Mouse (Mus musculus) CH12F3 (cell line): ENCODE results near the gene Rnf224.
"Not testable (repeated sequence)": the region's sequence is repeated elsewhere in the genome, so short reads cannot be mapped to it uniquely, and the experiment has no call there.

Experiments
- in situ Hi-C: fragments of 300-500 bp; cut with MboI; formaldehyde crosslinking; loops from 2 replicates; pipeline ENCODE4 v1.14.3; 2020; ENCODE audit warnings: low sequenced_read_pairs

The Rnf224 gene

DNA sequence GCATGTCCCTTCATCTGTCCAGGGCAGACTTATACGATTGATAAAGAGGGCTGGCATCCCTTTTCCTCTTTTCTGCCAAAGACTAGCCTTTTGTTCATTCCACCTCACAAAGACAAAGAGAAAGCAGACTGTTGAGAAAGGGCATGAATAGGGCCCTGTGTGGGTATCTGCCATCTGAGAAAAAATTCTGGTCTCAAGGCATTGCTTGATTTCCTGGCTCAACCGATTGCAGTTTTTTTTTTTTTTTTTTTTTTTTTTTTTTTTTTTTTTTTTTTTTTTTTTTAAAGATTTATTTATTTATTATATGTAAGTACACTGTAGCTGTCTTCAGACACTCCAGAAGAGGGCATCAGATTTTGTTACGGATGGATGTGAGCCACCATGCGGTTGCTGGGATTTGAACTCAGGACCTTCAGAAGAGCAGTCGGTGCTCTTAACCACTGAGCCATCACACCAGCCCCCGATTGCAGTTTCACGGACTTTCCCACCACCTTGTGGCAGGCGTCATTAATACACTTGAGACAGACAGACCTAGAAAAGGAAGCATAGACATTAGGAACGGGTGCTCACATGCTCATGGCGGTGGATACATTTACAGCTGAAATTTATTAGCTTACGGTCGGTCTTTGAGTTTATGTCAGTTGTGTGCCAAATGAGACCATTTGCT, 20.0 kb upstream of the Rnf224 start:
- in situ Hi-C loops = not testable (repeated sequence)

DNA sequence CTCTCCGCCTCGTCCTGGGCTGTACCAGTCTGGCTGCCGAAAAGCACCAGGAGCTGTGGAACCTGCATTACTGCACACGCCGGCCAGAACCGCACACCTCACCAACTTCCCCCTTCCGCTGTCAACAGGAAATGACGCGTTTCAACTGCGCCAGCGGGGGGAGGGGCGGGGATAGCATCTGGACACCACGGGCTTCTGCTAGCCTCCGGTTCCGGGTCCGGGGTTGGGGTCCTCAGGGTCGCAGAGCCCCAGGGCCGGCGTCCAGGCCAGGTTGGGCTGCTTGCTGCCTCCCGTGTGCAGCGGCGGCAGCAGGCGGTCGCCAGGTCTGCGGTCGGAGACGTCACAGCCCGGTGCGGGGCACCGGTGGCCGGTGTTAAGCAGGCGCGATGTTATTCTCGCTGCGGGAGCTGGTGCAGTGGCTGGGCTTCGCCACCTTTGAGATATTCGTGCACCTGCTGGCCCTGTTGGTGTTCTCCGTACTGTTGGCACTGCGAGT, 18.7 kb upstream of the Rnf224 start, which contains the start of gene Tmem203:
Tmem203 (plus strand) TSS at position 156 of the 496 bp plus-strand sequence.
- in situ Hi-C loops = no loop called here

DNA sequence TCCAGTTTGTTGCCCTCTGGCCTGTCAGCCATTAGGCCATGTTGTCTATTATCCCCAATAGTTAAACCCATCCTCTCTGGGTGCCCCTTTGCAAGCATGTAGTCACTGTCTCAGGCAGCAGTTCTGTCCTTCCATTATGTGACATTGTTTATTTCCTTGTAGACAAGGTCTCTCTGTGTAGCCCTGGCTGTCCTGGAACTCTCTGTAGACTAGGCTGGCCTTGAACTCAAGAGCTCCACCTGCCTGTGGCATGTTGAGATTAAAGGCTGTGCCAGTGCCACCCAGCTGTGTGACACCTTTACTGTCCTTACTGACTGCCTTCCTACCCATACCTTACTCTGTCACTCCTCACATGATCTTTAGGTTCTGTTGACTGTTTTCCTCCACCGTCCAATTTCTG, 15.7 kb upstream of the Rnf224 start:
- in situ Hi-C loops = no loop called here

DNA sequence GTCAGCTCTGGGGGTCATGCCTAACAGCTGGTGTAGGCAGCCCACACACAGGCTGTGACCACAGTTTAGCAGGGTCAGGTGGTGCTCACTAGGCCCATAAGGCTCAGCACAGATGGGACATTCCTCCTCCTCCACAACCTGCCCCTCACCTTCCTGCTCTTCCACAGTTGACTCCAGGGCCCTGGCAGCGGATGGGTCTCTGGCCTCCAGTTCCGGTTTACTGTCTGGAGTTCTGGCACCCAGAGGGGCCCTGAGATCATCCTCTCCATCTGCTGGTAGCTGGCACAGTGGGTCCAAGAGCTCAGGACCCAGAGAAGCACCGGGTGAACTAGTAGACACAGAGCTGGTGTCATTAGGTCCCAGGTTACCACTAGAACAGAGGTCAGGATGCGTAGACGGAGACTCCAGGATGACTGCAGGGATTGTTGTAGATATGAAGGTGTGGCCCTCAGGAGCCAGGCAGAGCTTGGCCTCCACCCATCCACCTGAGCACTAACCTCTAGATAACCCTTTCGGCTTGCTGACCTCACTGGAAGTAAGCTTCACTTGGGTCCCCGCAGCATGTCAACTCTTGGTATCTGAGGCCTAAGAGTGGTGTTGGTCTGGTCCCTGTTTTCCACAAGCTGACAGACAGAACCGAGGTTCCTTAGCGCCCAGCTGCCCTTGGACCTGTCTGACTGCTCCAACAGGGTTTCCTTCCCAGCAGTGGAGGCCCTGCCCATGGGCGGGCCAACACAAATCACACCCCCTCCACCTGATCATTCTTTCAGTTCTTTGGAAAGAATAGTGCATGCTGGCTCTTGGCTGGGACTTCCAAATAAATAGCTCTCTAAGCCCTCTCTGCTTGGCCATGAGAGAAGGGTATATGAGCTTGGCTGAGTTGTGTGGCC, 9.8 kb upstream of the Rnf224 start, which contains the start of gene AL732309.1:
AL732309.1 (minus strand) TSS at position 681 of the 890 bp plus-strand sequence.
- in situ Hi-C loops = no loop called here

DNA sequence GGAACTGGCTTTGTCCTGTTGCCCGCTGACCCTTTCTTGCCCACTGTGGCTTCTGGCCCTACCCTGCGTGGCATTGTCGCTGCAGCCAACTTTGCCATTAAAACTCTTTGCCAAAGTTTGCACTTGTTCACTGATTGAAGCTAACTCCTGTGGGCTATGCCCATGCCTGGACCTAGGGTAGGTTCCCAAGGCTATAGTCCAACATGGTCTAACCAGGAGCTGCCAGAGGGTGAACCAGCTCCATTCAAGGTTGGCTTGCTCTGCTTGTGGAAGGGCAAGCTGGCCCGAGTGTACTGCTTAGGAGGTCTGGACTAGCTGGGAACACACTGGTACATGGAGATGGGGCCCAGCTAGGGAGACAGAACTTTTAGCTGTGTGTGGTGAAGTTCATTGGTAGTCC, 7.6 kb upstream of the Rnf224 start:
- in situ Hi-C loops = no loop called here

DNA sequence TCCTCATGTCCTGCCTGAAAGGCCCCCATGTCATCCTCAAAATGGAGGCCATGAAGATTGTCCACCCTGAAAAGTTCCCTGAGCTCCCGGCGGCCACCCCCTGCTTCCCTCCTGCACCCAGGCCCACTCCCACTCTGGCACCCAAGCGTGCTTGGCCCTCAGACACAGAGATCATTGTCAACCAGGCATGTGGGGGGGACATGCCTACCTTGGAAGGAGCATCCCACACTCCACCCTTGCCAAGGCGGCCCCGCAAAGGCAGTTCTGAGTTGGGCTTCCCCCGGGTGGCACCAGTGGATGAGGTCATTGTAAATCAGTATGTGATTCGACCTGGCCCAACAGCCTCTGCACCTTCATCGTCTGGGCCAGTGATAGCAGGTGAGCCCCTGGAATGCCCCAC, 6.8 kb upstream of the Rnf224 start:
- in situ Hi-C loops = no loop called here

DNA sequence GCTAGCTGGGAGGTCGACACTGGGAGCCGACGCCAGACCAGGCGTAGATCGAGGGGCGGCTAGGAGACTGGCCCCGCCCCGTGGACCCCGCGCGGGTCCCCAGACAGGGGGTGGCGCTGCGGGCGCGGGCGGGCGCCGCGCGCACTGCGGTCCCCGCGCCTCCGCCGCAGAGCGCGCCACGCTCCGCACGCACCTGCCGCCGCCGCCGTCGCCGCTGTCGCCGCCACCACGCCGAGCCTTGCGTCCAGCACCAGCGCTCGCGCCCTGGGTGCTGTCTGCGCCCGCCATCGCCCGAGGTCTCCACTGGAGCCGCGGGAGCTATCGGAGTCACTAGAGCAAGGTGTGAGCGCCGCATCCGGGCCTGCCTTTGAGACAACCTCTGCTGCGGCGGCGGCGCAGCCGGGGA, 5.5 kb upstream of the Rnf224 start, which contains the start of the genes Rnf208 and Cysrt1:
Rnf208 (plus strand) TSS at position 155 of the 406 bp plus-strand sequence.
Cysrt1 (minus strand) TSS at position 352 of the 406 bp plus-strand sequence.
- in situ Hi-C loops = no loop called here

DNA sequence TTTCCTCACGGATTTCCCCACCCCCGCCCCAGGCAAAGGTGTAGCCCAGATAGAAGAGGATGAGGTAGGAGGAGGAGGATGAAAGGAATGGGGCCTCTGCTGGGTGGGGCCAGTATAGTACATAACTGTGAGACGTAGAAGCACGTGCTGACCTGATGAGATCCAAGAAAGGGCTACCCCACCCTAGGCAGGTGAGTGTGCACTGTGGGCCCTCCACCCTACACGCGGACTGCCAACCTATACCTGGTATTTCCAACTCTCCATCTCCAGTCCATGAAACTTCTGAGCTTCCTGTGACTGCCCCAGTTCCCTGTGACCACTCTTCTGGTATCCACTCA, 4.8 kb upstream of the Rnf224 start:
- in situ Hi-C loops = no loop called here

DNA sequence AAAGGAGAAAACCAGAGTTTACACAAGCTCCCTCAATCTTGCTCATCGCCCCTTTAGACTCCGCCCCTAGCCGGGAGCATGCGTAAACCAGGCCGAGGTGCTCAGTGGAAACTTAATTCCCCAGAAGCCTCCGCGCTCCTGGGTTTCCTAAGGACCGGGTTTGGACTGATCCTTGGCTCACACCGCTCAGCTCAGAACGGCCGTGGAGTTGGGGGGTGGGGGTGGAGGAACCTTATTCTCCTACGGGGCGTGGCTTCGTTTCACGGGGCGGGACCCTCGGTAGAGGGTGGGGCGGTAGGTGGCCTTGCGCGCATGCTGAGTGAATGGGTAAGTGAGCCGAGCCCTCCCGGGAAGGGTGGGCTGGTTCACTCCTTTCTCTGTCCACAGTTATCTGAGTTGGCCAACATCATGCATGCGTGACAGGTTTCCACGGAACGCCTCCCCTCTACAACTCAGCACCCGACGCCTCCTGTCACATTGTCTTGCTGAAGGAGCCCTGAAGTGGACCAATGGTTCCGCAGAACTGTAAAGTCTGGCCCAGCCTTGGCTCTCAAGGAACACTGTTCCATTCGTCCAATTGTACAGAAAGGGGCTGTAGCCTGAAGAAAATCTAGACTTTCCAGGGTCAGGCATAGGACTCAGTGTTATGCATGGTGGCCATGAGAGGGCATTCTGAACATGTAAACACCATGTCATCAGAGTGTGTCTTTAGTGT, 4.3 kb upstream of the Rnf224 start:
- in situ Hi-C loops = no loop called here

DNA sequence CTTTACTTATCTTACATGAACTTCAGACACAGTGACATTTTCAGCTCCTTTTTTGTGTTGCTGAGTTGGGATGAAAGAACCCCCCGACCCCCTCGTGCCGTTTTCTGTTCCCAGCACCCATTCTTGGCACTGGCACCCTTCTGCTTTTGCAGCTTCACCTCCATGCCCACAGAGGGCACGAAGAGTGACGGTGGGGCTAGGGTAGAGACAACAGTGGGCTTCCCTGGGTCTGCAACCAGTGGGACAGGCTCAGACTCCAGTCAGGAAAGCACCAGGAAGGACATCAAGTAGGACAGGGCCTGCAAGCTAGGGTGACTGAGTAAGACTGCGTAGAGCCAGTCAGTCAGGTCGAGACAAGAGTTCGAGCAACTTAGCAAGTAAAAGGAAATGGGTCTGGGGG, 3.7 kb upstream of the Rnf224 start:
- in situ Hi-C loops = no loop called here

DNA sequence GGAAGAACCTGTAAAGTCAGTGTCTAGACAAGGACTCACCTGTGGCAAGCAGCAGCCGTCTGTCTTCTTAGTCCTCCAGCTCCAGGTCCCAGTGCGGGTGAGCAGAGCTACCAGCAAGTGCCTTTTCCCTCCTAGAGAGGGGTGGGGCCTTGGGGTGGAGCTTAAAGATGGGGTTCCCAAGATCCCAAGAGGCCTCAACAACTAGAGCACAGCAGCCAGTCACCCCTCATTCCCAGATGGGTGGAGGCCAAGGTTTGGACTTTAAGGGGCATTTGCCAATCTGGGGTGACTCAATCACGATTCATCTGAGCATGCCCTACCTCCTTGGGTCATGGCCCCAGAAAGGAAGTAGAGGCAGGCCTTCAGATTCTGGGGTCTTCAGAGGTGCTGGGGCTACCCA, 3.2 kb upstream of the Rnf224 start:
- in situ Hi-C loops = no loop called here

DNA sequence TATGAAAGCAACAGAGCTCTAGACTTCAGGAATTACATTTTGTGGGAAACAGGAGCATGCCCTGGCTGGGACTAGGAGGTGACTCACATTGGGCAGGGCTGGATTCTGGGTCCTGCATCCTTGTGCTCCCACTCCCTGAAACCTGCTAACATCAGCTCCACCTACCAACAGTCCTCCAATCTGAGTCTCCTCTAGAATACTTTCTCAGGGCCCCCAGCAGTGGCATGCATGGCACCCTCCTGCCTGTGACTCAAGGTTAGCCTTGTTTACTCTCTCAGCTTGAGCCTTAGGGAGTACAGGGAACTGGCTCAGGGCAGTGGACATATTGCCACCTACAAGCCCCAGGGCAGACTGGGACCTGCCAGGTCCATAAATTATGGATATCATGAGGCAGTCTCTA, 1.5 kb upstream of the Rnf224 start:
- in situ Hi-C loops = no loop called here

DNA sequence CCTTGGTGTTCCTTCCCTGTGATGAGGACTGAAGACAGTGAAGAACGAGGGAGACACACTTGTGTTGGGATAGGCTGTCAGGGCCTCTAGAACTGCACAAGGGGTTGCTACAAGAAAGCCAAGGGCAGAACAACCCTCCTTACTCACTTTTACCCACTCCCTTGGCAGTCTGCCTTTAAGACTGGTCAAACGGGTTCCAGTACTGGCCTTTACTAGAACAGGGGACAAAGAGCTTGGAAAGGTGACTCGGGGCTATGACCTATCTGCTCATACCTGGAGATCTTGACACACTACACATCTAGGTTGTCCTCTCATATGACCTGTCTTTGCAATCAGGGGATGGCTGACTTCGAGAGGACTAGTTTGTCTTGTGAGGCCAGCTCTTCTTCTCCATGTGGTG, 935 bp upstream of the Rnf224 start:
- in situ Hi-C loops = no loop called here

DNA sequence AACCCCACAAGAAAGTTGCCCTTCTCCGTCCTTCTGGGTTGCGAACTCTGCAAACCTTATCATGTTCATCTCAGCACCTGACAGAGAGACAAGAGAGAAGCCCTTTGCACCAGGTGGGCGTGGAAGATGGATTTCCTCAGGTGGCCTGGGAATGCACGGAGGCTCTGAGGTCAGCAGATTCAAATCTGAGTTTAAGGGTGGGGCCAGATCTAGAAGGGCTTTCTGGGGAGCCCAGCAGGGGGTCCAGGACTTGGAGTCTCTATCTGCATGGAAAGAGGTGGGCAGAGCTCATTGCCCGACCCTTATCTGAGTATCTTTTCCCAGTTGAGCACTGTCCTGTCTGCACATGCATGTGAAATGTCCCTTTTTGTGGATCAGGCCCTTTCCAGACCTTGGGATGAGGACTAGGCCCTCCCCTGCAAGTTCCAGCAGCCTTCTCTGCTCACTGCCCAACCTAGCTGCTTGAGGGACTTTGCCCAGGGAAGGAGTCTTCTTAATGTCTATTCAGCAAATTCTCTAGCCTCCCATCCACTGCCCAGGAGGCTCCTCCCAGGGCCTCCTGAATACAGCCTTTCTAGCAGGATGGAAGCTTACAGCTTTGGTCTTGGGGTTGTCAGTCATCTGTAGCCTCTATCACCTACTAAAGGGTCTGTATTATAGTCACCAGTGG, 1.9 kb downstream of the Rnf224 start:
- in situ Hi-C loops = no loop called here

DNA sequence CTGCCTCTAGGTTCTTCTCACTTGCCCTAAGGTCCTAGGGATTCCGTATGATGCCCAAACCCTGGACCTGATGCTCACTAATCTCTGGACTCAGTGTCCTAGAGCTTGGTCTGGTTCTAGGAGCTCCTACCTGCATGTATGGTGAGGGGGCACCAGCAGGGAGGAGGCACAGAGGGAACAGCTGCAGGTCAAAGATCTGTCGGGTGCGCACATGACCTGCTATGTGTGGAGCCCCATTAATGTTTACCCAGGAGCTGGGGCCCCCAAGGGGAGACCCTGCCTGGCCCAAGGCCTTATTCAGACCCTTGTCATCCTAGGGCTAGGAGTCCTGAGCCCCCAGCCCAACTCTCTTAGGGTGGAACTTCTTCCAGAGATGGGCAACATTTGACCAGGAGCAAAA, 2.5 kb downstream of the Rnf224 start, which contains the start of gene Slc34a3:
Slc34a3 (minus strand) TSS at position 315 of the 400 bp plus-strand sequence.
- in situ Hi-C loops = no loop called here

DNA sequence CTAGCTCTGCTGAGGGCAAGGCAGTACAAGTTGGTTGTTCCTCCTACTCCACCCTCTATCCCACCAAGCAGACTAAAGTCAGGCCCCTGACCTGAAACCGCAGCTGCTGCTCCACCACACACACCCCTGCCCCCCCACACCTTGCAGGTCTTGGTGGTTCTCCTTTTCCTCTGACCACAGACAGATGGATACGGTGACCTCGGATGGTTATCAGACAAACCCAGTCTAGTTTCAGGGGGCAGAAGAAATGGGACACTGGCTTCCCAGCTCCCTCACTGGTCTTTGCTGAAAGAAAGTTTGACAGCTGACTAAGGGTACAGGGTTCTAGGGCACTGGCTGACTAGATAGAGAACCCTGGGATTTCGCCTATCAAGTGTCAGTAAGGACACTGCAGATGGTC, 3.2 kb downstream of the Rnf224 start:
- in situ Hi-C loops = no loop called here

DNA sequence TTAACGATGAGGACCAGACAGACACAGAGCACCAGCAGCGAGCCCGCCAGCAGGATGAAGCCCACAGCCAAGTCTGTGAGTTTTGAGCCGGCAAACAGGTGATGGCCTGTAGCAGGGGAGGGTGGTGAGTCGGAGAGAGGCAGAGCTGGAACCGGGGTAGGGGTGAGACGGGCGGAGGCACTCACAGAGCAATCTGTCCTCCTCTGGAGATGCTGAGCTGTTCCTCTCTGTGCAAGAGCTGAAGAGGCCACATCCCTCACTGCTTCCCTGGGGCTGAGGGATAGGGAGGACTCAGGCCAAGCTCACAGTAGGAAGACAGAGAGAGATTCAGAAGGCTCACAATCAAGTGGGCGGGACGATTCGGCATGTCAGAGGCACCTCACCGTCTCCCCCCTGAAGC, 5.5 kb downstream of the Rnf224 start:
- in situ Hi-C loops = no loop called here

DNA sequence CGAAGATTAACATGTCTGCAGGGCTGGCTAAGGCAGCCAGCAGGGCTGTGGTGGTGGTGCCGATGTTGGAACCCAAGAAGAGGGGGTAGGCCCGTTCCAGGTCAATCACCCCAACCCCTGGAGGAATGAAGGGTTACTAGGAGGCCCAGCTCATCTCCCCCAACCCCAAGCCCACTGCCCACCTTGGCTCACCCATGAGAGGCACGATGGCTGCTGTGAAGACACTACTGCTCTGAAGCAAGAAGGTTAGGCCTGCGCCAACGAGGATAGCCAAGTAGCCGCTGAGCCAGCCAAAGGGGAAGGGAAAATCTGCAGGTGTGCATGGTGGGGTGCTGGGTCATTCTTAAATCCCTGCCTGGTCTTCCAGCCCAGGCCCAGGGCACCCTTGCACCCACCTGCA, 6.0 kb downstream of the Rnf224 start:
- in situ Hi-C loops = no loop called here

DNA sequence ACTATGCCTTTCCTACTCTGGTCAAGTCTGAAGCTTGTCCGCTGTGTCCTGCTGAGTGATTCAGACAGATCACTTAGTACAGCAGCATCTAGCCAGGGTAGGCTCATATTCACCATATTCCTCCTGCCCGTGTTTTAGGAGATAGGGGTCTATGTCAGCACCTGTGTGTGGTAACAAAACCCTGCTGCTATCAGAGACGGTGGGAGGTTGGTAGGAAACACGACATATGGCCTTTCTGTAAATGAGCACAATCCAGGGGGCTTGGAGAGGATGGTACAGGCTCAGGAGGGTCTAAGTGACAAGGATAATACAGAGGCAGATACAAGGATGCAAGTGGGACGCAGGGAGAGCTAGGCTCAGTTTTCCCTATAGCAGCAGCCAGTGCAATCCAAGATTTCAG, 7.0 kb downstream of the Rnf224 start:
- in situ Hi-C loops = no loop called here

DNA sequence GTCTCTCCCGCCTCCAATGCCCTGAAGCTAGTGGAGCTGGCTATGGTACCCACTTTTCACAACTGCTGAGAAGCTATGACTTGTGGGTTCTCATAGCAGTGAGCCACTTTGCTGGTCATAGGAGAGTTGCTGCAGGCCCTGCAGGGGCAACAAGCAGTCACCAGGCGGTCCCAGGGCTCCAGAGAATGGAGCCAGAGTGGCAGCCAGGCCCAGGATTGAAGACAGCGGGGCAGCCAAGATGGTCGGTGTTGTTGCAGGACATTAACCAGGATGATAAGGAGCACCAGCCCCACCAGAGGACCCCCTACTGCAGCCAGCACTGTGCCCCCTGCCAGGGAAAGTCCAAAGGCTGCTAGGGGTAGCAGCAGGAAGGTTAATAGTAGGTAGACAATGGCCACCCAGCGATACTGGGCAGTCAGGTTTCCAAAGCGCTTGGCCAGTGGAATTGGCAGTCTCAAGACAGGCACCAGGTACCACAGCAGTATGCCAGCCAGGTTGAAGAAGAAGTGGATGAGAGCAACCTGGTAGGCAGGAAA, 7.5 kb downstream of the Rnf224 start:
- in situ Hi-C loops = no loop called here
